Mouse (Mus musculus) C2C12 (cell line): ENCODE data around the gene Slc6a12. TPM values are rescaled to one million over a fixed set of nuclear protein-coding genes. Genes with fewer than 3 reads are reported as not detected.

ENCODE experiments used
- H3K27me3 ChIP-seq: one replicate; pipeline ENCODE4 v1.6.1; 2011; ENCODE audit not compliant: control insufficient read depth, insufficient read depth, insufficient read length
- H3K36me3 ChIP-seq: one replicate; pipeline ENCODE4 v1.6.1; 2011; ENCODE audit not compliant: control insufficient read depth, insufficient read depth
- H3K4me3 ChIP-seq: one replicate; pipeline ENCODE4 v1.5.1; 2011; ENCODE audit warnings: mild to moderate bottlenecking, control low read depth; ENCODE audit not compliant: poor library complexity, insufficient read depth, severe bottlenecking
- H3K79me2 ChIP-seq: one replicate; pipeline ENCODE4 v1.6.1; 2011; ENCODE audit not compliant: control insufficient read depth, insufficient read depth
- H3K79me3 ChIP-seq: one replicate; pipeline ENCODE4 v1.6.1; 2011; ENCODE audit warnings: low read depth, control low read depth
- H3ac ChIP-seq: one replicate; pipeline ENCODE3; 2011; ENCODE audit warnings: low read depth; ENCODE audit not compliant: control insufficient read depth, insufficient read length
- CEBPB ChIP-seq: IDR thresholded peaks from one replicate; pipeline ENCODE4 v1.6.1; 2011; ENCODE audit warnings: low read depth, mild to moderate bottlenecking, control low read depth, moderate library complexity
- CTCF ChIP-seq: IDR thresholded peaks from one replicate; pipeline ENCODE4 v1.5.1; 2011; ENCODE audit not compliant: control insufficient read depth, insufficient read depth, insufficient read length
- FOSL1 ChIP-seq: IDR thresholded peaks from one replicate; pipeline ENCODE4 v1.8.0; 2011; ENCODE audit warnings: mild to moderate bottlenecking, low read length; ENCODE audit not compliant: poor library complexity, insufficient read depth, severe bottlenecking
- MAX ChIP-seq: IDR thresholded peaks from one replicate; pipeline ENCODE4 v1.6.1; 2011; ENCODE audit warnings: mild to moderate bottlenecking, control low read depth
- MYOD1 ChIP-seq: IDR thresholded peaks from one replicate; pipeline ENCODE4 v1.6.1; 2011; ENCODE audit warnings: low read depth; ENCODE audit not compliant: control insufficient read depth, insufficient read length
- MYOG ChIP-seq: IDR thresholded peaks from one replicate; pipeline ENCODE4 v1.6.1; 2011; ENCODE audit not compliant: control insufficient read depth, insufficient read length; ENCODE audit errors: extremely low read depth
- USF1 ChIP-seq: IDR thresholded peaks from one replicate; pipeline ENCODE4 v1.6.1; 2011; ENCODE audit warnings: low read depth, mild to moderate bottlenecking, control low read depth, moderate library complexity
- polyA plus RNA-seq: library from polyadenylated mRNA; unstranded; fragments of >200 nt; fragmentation: generic; extraction: Trizol; gene quantifications from one replicate; pipeline ENCODE4 v1.2.1, GENCODE M21; 2012; ENCODE audit warnings: missing spikeins

The Slc6a12 gene
- polyA plus RNA-seq, 1 experiment = 0.15 TPM

- H3ac ChIP-seq = no peak overlapping the region
- H3K27me3 ChIP-seq = no peaks in the 10 kb centered on the region
- H3K79me2 ChIP-seq = no peaks in the 10 kb centered on the region
- H3K4me3 ChIP-seq = no peak overlapping the region
- TF ChIP-seq FOSL1 (no peak), MYOD1 (no peak)
- no peaks in the 10 kb centered on the region for H3K36me3 ChIP-seq
- no peaks in the 10 kb centered on the region for H3K79me3 ChIP-seq
These were observed 42.5 kb downstream of the Slc6a12 start for GRCm38 (mm10) chr6:121385397-121385796.

GRCm38 (mm10) chr6:121392610-121393252, 49.9 kb downstream of the Slc6a12 start:
- Histone ChIP-seq H3K36me3 (no peaks in the 10 kb centered on the region), H3K27me3 (no peaks in the 10 kb centered on the region), H3K4me3 (no peak overlapping the region), H3ac (no peak overlapping the region), H3K79me3 (no peaks in the 10 kb centered on the region), H3K79me2 (no peaks in the 10 kb centered on the region)
- TF ChIP-seq FOSL1 (no peak), CTCF (no peak), CEBPB (no peak), USF1 (no peak), MYOG (no peak), MYOD1 (no peak), MAX (no peak)

GRCm38 (mm10) chr6:121401140-121401539, 58.3 kb downstream of the Slc6a12 start:
- Histone ChIP-seq H3K79me2 (no peaks in the 10 kb centered on the region), H3K36me3 (no peaks in the 10 kb centered on the region), H3K79me3 (no peaks in the 10 kb centered on the region), H3K27me3 (no peaks in the 10 kb centered on the region), H3K4me3 (no peak overlapping the region), H3ac (no peak overlapping the region)
- TF ChIP-seq MAX (no peak), CTCF (no peak), FOSL1 (no peak), USF1 (no peak), MYOG (no peak), CEBPB (no peak), MYOD1 (no peak)

- H3K79me3 ChIP-seq = no peaks in the 10 kb centered on the region
- no peak overlapping the region for H3K4me3 ChIP-seq
- no peaks in the 10 kb centered on the region for H3K36me3 ChIP-seq
- TF ChIP-seq MAX (no peak), FOSL1 (no peak), CTCF (no peak), MYOG (no peak), MYOD1 (no peak), CEBPB (no peak), USF1 (no peak)
- H3ac ChIP-seq = no peak overlapping the region
- H3K27me3 ChIP-seq = no peaks in the 10 kb centered on the region
- H3K79me2 ChIP-seq = no peaks in the 10 kb centered on the region
These were observed 59.2 kb downstream of the Slc6a12 start for GRCm38 (mm10) chr6:121401826-121402660.

- Histone ChIP-seq H3K4me3 (no peak overlapping the region), H3K36me3 (no peaks in the 10 kb centered on the region), H3K79me3 (no peaks in the 10 kb centered on the region), H3K79me2 (no peaks in the 10 kb centered on the region), H3K27me3 (no peaks in the 10 kb centered on the region), H3ac (no peak overlapping the region)
- TF ChIP-seq MYOD1 (no peak), FOSL1 (no peak), USF1 (no peak), MAX (no peak), CTCF (no peak), CEBPB (no peak), MYOG (no peak)
These were observed 59.9 kb downstream of the Slc6a12 start for GRCm38 (mm10) chr6:121402661-121403244.
